Mouse (Mus musculus): ENCODE data around the gene Ppp2r5b. TPM values are rescaled to one million over a fixed set of nuclear protein-coding genes. Genes with fewer than 3 reads are reported as not detected.

The Ppp2r5b gene
- polyA plus RNA-seq, 1 experiment from 2014 or later, result 27.9 TPM

- H3K36me3 ChIP-seq, result peaks cover 22% of the 10 kb centered on the region
- H3K27me3 ChIP-seq, result no peaks in the 10 kb centered on the region
- H3K9me3 ChIP-seq, result no peaks in the 10 kb centered on the region
- 0% methylated on average over 104 of the region's 106 CpGs for WGBS
- peaks cover 37% of the 10 kb centered on the region for H3K4me1 ChIP-seq
- H3K4me2 ChIP-seq, result peak within 1 kb of the TSS; percentile 79
- peak within 1 kb of the TSS; percentile 88 for H3K4me3 ChIP-seq
- peak within 1 kb of the TSS; percentile 92 for H3K9ac ChIP-seq
- H3K27ac ChIP-seq, result peak within 1 kb of the TSS; percentile 73
- peak; percentile 92 for ATAC-seq (ENCODE audit: insufficient number of reproducible peaks, insufficient read depth, low FRiP score, low TSS enrichment, low read depth)
Measured at GRCm38 (mm10) chr19:6276426-6277421, 41.1 kb upstream of the Ppp2r5b start, which contains the start of gene Ehd1. Gene Ehd1, plus strand, starts transcription at chr19:6276725.

DNA sequence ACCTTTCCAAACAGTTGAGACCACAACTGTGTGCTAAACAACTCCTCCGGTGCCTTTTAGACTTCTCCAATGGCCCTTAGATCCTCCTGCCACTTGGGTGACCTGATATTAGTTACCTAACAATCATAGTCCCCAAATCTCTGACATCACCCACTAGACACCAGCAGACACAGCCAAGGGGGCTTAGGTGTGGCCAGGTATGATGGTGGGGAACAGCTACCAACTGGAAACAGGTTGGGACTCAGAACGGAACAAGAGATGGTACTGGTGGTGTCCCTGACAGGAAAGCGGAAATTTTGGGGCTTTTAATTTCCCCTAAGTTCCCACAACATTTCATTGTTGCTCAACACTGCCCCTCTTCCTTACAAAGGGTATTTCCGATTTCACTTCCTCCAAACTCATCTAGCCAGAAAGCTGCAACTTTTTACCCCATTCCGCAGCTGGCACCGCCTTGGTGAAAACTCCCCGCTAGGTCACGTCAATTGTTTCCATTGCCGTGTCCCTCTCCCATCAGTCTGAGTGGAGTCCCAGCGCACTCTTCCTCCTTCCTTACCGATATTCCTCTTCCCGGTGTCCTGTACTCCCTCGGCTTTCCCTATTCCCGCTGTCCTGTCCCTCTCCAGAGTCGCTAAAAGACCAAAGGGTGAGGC, 40.2 kb upstream of the Ppp2r5b start:
- H3K27me3 ChIP-seq, result no peaks in the 10 kb centered on the region
- H3K36me3 ChIP-seq, result peaks cover 13% of the 10 kb centered on the region
- H3K9me3 ChIP-seq, result no peaks in the 10 kb centered on the region
- 7% methylated on average over 15 of the region's 15 CpGs for WGBS
- H3K9ac ChIP-seq, result peak overlapping the region; percentile 72
- peaks cover 37% of the 10 kb centered on the region for H3K4me1 ChIP-seq
- peak; percentile 6 for ATAC-seq (ENCODE audit: insufficient number of reproducible peaks, insufficient read depth, low FRiP score, low TSS enrichment, low read depth)
- peak overlapping the region; percentile 79 for H3K4me2 ChIP-seq
- H3K4me3 ChIP-seq, result peak overlapping the region; percentile 88
- peak overlapping the region; percentile 73 for H3K27ac ChIP-seq

DNA sequence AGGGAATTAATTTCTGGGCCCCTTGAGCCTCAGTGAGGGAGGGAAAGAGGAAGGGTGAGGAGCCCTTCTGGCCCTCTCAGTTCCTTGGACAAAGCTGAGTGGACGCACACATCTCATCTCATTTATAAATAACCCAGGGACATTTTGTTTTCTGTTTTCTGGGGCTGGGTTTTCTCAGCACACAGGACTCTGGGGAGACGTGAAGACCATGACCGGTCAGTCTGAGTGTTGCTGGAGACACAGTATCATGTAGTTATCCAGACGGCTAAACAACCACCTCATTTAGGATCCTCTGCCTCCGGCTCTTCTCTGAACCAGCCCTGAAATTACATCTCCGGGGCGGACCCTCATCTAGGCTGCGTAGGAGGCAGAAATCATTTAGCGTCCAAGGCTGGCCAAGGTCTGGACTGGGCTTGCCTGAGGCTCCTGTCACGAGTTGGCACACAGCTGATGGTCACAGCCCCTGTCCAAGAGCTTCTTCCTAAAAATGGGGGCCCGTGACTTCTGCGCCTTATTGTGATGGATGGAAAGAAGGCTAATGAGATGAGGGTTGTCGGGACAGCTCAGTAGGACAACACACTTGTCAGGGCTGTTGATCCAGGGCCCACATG, 38.4 kb upstream of the Ppp2r5b start:
- H3K4me3 ChIP-seq, result no peak overlapping the region
- H3K36me3 ChIP-seq, result no peaks in the 10 kb centered on the region
- peaks cover 25% of the 10 kb centered on the region for H3K4me1 ChIP-seq
- H3K27ac ChIP-seq, result no peak overlapping the region
- no peaks in the 10 kb centered on the region for H3K9me3 ChIP-seq
- no peak for ATAC-seq (ENCODE audit: insufficient number of reproducible peaks, insufficient read depth, low FRiP score, low TSS enrichment, low read depth)
- H3K9ac ChIP-seq, result 0 out of 2 replicates have a peak overlapping the region, but pooled peaks have one; percentile 11
- H3K4me2 ChIP-seq, result no peak overlapping the region
- no peaks in the 10 kb centered on the region for H3K27me3 ChIP-seq
- 89% methylated on average over 13 of the region's 13 CpGs for WGBS

DNA sequence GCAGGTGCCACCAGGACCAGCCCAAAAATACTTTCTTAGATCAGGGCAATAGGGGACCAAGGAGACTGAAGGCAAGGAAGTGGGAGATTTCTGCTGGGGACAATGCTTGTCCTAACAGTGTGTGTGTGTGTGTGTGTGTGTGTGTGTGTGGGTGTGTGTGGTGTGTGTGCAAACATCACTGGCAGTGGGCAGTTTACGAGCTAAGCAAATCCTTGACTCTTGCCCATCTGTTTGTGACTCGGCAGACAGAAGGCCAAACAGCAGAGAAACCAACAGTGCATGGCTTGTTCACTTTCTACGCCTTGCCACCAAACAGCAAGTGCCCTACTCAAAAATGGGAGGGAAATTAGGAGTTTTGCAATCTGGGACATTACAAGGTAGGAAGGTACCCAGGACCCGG, 37.9 kb upstream of the Ppp2r5b start:
- WGBS, result 90% methylated on average over 4 of the region's 4 CpGs
- H3K27ac ChIP-seq, result no peak overlapping the region
- no peaks in the 10 kb centered on the region for H3K9me3 ChIP-seq
- H3K27me3 ChIP-seq, result no peaks in the 10 kb centered on the region
- H3K4me1 ChIP-seq, result peaks cover 20% of the 10 kb centered on the region
- H3K4me2 ChIP-seq, result no peak overlapping the region
- H3K9ac ChIP-seq, result 0 out of 2 replicates have a peak overlapping the region, but pooled peaks have one; percentile 11
- no peaks in the 10 kb centered on the region for H3K36me3 ChIP-seq
- no peak overlapping the region for H3K4me3 ChIP-seq
- no peak for ATAC-seq (ENCODE audit: insufficient number of reproducible peaks, insufficient read depth, low FRiP score, low TSS enrichment, low read depth)

- no peak overlapping the region for H3K9ac ChIP-seq
Measured at GRCm38 (mm10) chr19:6272738-6273137, 37.1 kb upstream of the Ppp2r5b start.

DNA sequence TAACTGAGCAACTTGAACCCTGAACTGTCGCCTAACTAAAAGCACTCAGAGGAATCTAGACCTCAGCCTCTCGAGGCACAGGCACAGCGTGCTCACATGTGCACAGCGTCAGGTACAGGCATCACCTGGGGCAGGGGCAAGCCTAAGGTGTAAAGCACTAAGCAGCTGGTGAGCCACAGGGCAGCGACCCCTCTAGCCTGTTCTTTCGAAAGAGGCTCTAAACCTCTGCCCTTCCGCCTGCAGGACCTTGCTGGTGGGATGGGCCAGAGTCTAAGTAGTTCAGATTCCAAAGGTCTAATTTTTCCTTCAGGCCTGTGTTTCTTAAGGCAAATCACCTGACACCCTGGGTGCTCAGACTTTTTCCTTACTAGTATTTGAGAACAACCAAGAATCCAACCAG, 36.4 kb upstream of the Ppp2r5b start:
- Histone ChIP-seq H3K4me3 (no peak overlapping the region), H3K9me3 (no peaks in the 10 kb centered on the region), H3K36me3 (no peaks in the 10 kb centered on the region), H3K27me3 (no peaks in the 10 kb centered on the region; the same call in 1 of the 2 replicates), H3K4me1 (peaks cover 10% of the 10 kb centered on the region), H3K27ac (no peak overlapping the region), H3K4me2 (no peak overlapping the region), H3K9ac (0 out of 2 replicates have a peak overlapping the region, but pooled peaks have one; percentile 36)
- 72% methylated on average over 7 of the region's 7 CpGs for WGBS
- no peak for ATAC-seq (ENCODE audit: insufficient number of reproducible peaks, insufficient read depth, low FRiP score, low TSS enrichment, low read depth)

More at GRCm38 (mm10) chr19:6272738-6273137, 37.1 kb upstream of the Ppp2r5b start:
- Histone ChIP-seq H3K27me3 (no peaks in the 10 kb centered on the region; the same call in 1 of the 2 replicates), H3K9me3 (no peaks in the 10 kb centered on the region), H3K4me1 (peaks cover 12% of the 10 kb centered on the region), H3K36me3 (no peaks in the 10 kb centered on the region), H3K4me2 (no peak overlapping the region), H3K27ac (no peak overlapping the region), H3K4me3 (no peak overlapping the region)
- ATAC-seq (ENCODE audit: insufficient number of reproducible peaks, insufficient read depth, low FRiP score, low TSS enrichment, low read depth), result no peak
- 83% methylated on average over 4 of the region's 4 CpGs for WGBS

DNA sequence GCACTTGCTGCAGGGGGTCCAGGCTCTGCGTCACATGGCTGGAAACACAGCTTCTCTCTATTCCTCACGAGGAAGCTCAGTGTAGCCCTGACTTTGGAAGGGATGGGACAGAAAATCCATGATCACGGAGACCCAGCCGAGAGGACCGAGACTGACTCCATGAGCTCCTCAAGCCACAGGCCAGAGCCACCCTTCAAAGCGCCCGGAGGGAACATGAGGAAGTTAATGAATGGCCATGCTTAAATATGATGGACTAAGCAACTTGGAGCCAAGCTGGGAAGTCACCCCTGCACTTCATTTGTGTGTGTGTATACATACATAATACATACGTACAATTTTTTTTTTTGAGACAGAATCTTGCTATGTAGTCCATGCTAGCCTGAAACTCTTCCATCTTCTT, 35.5 kb upstream of the Ppp2r5b start:
- Histone ChIP-seq H3K4me2 (no peak overlapping the region), H3K36me3 (no peaks in the 10 kb centered on the region), H3K9me3 (no peaks in the 10 kb centered on the region), H3K9ac (0 out of 2 replicates have a peak overlapping the region, but pooled peaks have one; percentile 44), H3K4me1 (peaks cover 10% of the 10 kb centered on the region), H3K27me3 (no peaks in the 10 kb centered on the region; the same call in 1 of the 2 replicates), H3K27ac (no peak overlapping the region), H3K4me3 (no peak overlapping the region)
- ATAC-seq (ENCODE audit: insufficient number of reproducible peaks, insufficient read depth, low FRiP score, low TSS enrichment, low read depth), result no peak
- WGBS, result 36% methylated on average over 8 of the region's 8 CpGs

DNA sequence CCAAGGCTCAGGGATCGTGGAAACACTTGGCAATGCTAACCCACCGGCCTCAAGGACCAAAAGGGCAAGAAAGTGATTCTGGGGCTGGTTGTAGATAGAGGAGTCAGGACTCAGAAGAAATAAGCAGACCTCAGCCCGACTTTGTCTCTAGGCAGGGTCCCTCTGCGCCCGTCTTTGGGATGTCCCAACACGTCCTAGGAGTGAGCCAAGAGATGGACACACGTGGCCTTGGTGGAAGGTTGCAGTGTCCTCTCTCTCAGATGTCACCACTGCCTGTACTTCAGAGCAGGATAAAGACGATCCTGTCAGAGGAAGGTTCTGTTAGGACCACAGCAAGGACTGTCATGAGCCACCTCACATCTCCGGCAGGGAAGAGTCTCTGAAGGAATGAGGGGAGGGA, 35.0 kb upstream of the Ppp2r5b start:
- no peak for ATAC-seq (ENCODE audit: insufficient number of reproducible peaks, insufficient read depth, low FRiP score, low TSS enrichment, low read depth)
- H3K4me3 ChIP-seq, result no peak overlapping the region
- no peaks in the 10 kb centered on the region; the same call in 1 of the 2 replicates for H3K27me3 ChIP-seq
- H3K36me3 ChIP-seq, result no peaks in the 10 kb centered on the region
- no peak overlapping the region for H3K4me2 ChIP-seq
- WGBS, result 63% methylated on average over 9 of the region's 9 CpGs
- H3K4me1 ChIP-seq, result peaks cover 5% of the 10 kb centered on the region
- H3K9ac ChIP-seq, result no peak overlapping the region
- no peaks in the 10 kb centered on the region for H3K9me3 ChIP-seq
- no peak overlapping the region for H3K27ac ChIP-seq

- H3K9me3 ChIP-seq, result no peaks in the 10 kb centered on the region
- no peaks in the 10 kb centered on the region for H3K36me3 ChIP-seq
- ATAC-seq (ENCODE audit: insufficient number of reproducible peaks, insufficient read depth, low FRiP score, low TSS enrichment, low read depth), result no peak
- no peak overlapping the region for H3K4me3 ChIP-seq
- H3K27me3 ChIP-seq, result no peaks in the 10 kb centered on the region; the same call in 1 of the 2 replicates
- 80% methylated on average over 8 of the region's 8 CpGs for WGBS
- H3K27ac ChIP-seq, result no peak overlapping the region
- H3K4me2 ChIP-seq, result no peak overlapping the region
- H3K4me1 ChIP-seq, result no peaks in the 10 kb centered on the region
- H3K9ac ChIP-seq, result no peak overlapping the region
Measured at GRCm38 (mm10) chr19:6269798-6270475, 34.3 kb upstream of the Ppp2r5b start.

- H3K36me3 ChIP-seq, result no peaks in the 10 kb centered on the region
- peak overlapping the region; percentile 32; the same call in 1 of the 2 replicates for H3K9ac ChIP-seq
- H3K27ac ChIP-seq, result no peak overlapping the region
- 76% methylated on average over 7 of the region's 7 CpGs for WGBS
- H3K27me3 ChIP-seq, result no peaks in the 10 kb centered on the region; the same call in 1 of the 2 replicates
- H3K4me1 ChIP-seq, result no peaks in the 10 kb centered on the region
- H3K4me2 ChIP-seq, result no peak overlapping the region
- H3K9me3 ChIP-seq, result no peaks in the 10 kb centered on the region
- no peak for ATAC-seq (ENCODE audit: insufficient number of reproducible peaks, insufficient read depth, low FRiP score, low TSS enrichment, low read depth)
- no peak overlapping the region for H3K4me3 ChIP-seq
Measured at GRCm38 (mm10) chr19:6268670-6269132, 33.0 kb upstream of the Ppp2r5b start.

Data from embryonic facial prominence, embryonic 13.5 days (tissue).